Mouse (Mus musculus): ENCODE data around the gene Fah.

Gene Fah

GRCm38 (mm10) chr7:84606293-84606749 is at the start of gene Fah:
Gene Fah, minus strand, starts transcription at chr7:84606722.
- DNase-seq (ENCODE audit: low spot score in 2 of 2), result peak in 1 of 2 experiments; percentile 3

GRCm38 (mm10) chr7:84652740-84653139 is 46.2 kb upstream of the Fah start:
- no peak for DNase-seq (ENCODE audit: low spot score in 2 of 2)

GRCm38 (mm10) chr7:84651987-84652321 is 45.4 kb upstream of the Fah start:
- DNase-seq (ENCODE audit: low spot score in 2 of 2), result no peak

DNA sequence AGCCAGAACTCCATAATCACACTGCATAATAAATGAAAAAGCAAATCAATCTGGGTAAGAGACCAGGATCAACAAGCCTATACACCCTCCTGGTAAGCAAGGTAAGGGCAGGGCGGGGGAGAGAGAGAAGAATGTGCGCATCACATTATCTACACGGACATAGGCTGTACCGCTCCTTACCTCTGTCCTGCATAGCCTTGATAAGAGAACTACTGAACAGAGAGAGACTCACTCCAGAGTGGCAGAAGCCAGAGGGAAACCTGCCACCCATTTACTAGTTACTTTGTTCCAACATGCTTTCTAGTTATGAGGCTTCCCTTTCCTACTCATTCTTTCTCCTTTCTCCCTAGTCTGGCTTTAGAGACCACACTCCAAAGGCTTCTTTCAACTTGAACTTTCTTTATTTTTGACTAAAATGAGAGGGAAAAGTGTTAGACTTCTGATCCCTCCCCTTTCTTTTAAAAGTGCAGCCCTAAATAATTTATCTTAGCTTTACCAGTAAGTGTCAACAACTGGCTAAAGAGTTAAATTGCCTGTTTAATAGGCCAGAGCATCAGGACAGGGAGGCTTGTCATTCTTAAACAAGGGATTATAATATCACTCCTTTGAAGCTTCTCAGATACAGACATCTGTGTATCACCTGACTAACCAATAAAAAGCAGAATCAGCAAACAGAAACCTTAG is 44.9 kb upstream of the Fah start:
- DNase-seq (ENCODE audit: low spot score in 2 of 2), result peak; percentile 45 to 70

GRCm38 (mm10) chr7:84649016-84649415 is 42.5 kb upstream of the Fah start:
- no peak for DNase-seq (ENCODE audit: low spot score in 2 of 2)

- no peak for DNase-seq (ENCODE audit: low spot score in 2 of 2)
Observed at GRCm38 (mm10) chr7:84646256-84646655, 39.7 kb upstream of the Fah start.

GRCm38 (mm10) chr7:84643270-84643998 is 36.9 kb upstream of the Fah start:
- no peak for DNase-seq (ENCODE audit: low spot score in 2 of 2)

DNA sequence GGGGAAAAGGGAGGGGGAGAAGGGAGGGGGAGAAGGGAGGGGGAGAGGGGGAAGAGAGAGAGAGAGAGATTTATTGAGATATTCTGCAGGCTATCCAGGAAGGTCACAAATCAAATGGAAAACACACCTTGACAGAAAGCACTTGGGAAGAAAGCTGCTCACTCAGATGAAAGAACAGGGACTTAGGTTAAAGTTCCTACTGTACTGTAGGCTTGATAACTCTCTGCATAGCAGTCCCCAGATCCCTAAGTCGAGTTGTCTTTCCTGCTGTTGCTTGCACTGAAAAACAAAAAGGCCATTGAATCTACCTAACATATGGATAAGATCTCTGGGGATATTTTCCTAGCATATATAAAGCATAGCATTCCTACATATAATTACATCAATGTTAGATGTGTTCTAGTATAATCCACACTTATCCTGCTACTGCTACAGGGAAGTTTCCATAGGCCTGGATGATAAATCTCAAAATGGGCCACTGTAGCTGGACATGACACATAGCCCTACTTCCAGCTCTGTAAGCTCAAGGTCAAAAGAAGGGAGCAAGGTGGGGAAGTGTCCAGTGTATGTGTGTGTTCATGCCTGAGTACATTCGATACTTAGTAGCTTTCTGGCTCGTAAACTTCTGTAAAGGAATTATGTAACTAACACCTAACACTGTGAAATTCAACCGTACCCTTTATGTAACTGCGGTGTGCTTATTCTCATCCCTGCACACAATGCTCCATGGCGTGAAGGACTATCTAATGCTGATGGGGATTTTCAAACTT is 35.8 kb upstream of the Fah start:
- DNase-seq (ENCODE audit: low spot score in 2 of 2), result no peak

GRCm38 (mm10) chr7:84636939-84637338 is 30.4 kb upstream of the Fah start:
- no peak for DNase-seq (ENCODE audit: low spot score in 2 of 2)

DNA sequence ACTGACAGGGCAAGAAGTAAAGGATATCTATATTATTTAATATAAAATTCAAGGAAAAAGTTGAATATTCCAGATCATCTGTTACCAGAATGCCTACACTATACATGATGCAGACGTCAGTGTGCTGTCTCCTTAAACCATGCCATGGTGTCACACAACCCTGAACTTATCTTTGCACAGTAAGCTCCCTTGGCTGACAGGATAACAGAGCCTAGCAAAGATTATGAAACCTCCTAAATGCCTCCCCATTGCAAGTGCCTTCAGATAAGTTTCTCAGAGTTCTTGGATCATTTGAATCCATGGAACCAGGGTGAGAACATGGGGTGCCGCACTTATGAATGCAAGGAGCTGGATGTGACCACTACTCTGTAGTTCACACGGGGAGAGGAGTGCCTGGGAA is 25.4 kb upstream of the Fah start:
- DNase-seq (ENCODE audit: low spot score in 2 of 2), result no peak

DNA sequence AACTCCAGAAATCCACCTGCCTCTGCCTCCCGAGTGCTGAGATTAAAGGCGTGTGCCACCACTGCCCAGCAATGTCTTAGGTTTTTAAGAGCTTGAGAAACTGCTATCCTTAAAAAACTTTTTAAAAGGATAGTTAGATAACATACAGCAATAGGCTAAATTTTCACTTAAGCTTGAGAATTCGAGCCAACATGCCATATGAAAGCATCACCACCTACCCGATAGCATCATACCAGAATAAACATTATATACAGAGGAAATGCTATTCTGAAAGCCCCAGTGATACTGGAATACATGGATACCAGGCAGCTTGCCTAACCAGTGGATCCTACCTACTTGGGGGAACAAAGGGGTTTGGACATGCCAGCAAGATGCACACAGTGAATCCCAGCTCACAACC is 17.2 kb upstream of the Fah start:
- no peak for DNase-seq (ENCODE audit: low spot score in 2 of 2)

GRCm38 (mm10) chr7:84620956-84621355 is 14.4 kb upstream of the Fah start:
- DNase-seq (ENCODE audit: low spot score in 2 of 2), result no peak

DNA sequence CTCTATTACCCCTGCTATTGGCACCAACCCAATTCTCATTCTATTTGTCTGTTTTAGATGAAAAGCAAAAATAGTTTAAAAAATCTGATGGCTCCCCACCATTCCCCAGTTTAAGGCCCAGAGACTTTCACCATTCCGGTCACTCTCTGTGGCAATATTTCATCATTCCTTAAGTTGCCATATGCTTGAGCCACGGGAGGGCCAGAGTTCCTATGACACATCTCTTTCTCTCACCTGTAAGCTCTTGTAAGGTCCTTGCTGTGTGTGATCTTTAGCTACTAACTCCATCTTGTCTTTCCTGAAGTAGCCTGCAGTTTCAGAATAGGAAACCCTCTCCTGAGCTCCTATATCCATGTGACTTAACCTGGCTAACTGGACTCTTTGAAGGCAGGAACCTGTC is 12.4 kb upstream of the Fah start:
- no peak for DNase-seq (ENCODE audit: low spot score in 2 of 2)

DNA sequence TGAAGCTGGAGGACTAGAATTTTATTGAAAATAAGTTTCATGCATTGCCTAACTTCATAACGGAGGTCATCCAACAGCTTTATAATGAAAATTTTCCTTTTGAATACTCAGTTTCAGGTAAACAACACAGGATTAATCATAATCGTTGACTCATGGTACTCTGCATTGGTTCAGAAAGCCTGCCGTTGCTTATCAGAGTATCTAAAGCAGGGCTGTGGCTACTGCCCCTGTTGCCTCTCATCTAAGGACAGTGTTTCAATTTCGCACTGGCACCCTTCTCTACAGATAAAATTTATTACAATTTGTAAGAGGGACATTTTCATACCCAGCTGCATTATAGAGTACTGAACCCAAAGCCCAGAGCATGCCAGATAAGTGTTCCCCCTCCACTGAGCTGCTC is 5.9 kb upstream of the Fah start:
- DNase-seq (ENCODE audit: low spot score in 2 of 2), result no peak

- no peak for DNase-seq (ENCODE audit: low spot score in 2 of 2)
Observed at GRCm38 (mm10) chr7:84611609-84612008, 5.1 kb upstream of the Fah start.

DNA sequence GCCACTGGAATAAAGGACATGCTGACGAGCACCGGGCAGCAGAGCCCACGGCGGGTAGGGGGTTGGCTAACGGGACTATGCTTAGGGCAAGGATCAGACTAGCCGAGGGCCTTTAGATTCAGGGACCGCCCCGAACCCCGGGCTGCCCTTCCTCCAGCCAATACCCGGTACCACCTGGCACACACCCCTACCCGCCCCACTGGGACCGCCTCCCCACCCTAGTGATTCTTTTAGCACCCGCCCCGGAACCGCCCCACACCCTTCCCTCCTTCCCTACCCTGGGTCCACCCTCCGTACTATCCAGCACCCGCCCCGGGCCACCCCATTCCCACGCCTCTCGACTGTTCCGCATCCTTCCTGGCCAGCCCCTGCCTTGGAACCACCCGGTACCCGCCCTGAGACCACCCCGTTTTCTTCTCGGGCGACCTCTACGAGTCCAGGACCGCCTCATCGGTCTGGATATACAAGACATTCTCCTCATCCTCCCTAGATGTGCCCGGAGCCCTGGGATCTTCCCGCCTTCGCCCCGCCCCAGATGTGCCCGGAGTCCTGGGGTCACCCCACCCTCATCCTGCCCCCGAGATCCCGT is 724 bp downstream of the Fah start:
- peak; percentile 68 to 74 for DNase-seq (ENCODE audit: low spot score in 2 of 2)

- peak in 1 of 2 experiments; percentile 3 for DNase-seq (ENCODE audit: low spot score in 2 of 2)
Observed at GRCm38 (mm10) chr7:84605033-84605687, 1.4 kb downstream of the Fah start.

GRCm38 (mm10) chr7:84604501-84604900 is 2.0 kb downstream of the Fah start:
- no peak for DNase-seq (ENCODE audit: low spot score in 2 of 2)

DNA sequence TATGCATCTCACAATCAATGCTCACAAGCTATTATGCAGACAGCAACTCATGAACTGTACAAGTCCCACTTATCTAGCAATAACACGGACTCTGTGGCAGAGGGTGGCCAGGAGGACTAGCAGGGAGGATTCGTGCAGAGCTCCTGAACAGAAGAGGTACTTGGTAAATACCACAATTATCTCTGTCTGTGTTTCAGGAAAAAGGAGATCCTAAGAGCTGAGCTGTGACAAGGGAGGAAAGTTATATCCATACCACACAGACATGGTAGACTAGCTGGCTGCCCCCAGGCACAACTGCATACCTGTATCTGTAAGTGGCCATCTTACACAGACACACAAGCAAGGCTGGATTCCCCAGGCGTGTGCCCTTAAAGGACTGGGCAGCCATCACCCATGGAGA is 5.2 kb downstream of the Fah start:
- no peak for DNase-seq (ENCODE audit: low spot score in 2 of 2)

- DNase-seq (ENCODE audit: low spot score in 2 of 2), result no peak
Observed at GRCm38 (mm10) chr7:84600631-84601030, 5.9 kb downstream of the Fah start.

GRCm38 (mm10) chr7:84596633-84597032 is 9.9 kb downstream of the Fah start:
- DNase-seq (ENCODE audit: low spot score in 2 of 2), result no peak

DNA sequence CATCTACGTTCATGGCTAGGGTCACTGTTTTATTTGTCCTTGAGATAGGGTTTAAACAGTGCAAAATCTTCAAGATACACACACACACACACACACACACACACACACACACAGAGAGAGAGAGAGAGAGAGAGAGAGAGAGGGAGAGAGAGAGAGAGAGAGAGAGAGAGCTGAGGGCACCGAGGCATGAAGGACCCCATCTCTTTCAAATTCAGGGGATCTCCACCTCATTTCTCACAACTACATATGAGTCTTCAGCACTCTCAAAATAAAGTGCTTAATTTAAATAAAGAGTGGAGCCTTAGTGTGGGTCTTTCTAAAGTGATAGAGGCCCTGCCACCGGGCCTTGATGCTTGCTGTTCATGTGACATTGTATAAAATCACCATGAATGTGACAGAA is 10.5 kb downstream of the Fah start:
- no peak for DNase-seq (ENCODE audit: low spot score in 2 of 2)

All from spleen, postnatal 36 days (tissue).